Mouse (Mus musculus): ENCODE results near the gene Il33. TPM values are rescaled to one million over a fixed set of nuclear protein-coding genes. Genes with fewer than 3 reads are reported as not detected.

Il33 gene
- polyA plus RNA-seq, 1 experiment, result not detected

DNA sequence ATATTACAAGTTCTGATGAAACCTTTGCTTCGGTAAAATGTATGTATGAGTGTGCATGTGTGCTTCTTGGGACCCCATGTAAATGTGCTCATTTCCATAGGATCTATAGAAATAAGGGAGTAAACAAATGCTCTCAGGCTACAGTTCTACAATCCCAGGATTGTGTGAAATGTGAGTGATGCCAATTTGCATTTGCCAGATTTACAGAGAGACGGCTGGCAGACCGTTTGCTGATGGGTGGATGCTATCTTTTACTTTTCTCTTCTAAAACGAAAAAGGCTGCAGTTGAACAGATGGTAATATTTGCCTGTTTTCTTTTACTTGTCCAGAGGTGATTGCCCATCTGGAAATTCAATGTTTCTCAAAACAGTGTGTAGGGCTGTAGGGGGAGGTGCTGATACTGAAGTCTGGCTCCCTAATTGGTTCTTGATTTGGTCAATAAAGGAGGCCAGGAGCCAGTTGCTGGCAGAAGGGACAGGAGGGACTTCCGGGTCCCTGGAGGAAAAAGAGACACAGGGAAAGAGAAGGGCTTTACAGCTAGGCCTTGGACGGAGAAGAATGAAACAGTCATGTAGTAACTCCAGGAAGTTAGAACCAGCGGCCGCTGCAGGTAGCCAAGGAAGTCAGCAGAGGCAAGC, 54.7 kb downstream of the Il33 start:
- Histone ChIP-seq H3K27me3 (replicated peaks) (peaks cover 7% of the 10 kb centered on the region), H3K36me3 (replicated peaks; ENCODE audit: low read length) (no peaks in the 10 kb centered on the region), H3K9me3 (peaks cover 15% of the 10 kb centered on the region), H3K4me3 (replicated peaks) (no peak overlapping the region), H3K4me1 (no peaks in the 10 kb centered on the region; the same call in 1 of the 2 replicates)
- TF ChIP-seq FLI1 (IDR thresholded peaks at IDR 0.05; ENCODE audit: low read length) (no peak), GATA1 (IDR thresholded peaks at IDR 0.05; ENCODE audit: borderline replicate concordance, low read length) (no peak)

DNA sequence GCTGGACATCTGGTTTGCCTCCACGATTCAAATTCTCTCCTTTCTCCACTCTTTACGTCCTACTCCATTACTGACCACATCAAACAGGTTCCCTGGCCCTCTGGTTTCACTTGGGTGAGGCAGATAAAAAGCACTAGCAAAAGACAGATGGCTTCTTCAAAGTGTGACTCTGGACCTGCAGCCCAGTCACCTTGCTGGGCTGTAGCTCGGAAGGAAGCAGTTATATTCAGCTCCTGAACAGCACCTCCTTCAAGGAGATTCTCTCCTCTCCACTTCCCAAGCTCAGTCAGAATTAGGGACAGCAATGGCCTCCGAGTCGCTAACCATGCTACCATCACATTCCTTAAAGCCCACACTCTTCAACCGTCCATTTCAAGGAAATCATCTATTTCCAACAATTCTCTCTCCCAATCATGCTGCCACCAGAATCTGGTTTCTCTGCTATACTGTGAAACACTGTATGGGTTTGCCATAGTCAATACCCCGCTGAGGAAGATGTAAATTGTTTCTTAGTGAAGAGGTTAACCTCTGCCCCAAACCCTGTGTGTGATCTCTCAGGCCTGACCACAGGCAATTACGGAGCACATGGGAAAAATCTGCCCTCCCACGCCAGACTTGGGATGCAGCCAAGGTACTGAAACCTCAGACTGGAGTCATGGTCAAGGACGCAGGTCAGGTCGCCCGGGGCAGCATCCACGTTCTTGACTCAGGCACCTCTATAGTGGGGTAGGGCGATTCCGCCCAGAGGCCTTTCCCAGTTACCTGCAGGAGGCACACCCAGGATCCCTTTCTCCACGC, 59.5 kb downstream of the Il33 start:
- H3K27me3 ChIP-seq (replicated peaks), result peaks cover 6% of the 10 kb centered on the region
- H3K9me3 ChIP-seq, result 0 out of 2 replicates have a peak, but pooled peaks cover 5% of the 10 kb centered on the region
- no peak overlapping the region for H3K4me3 ChIP-seq (replicated peaks)
- no peaks in the 10 kb centered on the region; the same call in 1 of the 2 replicates for H3K4me1 ChIP-seq
- no peaks in the 10 kb centered on the region for H3K36me3 ChIP-seq (replicated peaks; ENCODE audit: low read length)
- TF ChIP-seq FLI1 (IDR thresholded peaks at IDR 0.05; ENCODE audit: low read length) (no peak), GATA1 (IDR thresholded peaks at IDR 0.05; ENCODE audit: borderline replicate concordance, low read length) (no peak)

DNA sequence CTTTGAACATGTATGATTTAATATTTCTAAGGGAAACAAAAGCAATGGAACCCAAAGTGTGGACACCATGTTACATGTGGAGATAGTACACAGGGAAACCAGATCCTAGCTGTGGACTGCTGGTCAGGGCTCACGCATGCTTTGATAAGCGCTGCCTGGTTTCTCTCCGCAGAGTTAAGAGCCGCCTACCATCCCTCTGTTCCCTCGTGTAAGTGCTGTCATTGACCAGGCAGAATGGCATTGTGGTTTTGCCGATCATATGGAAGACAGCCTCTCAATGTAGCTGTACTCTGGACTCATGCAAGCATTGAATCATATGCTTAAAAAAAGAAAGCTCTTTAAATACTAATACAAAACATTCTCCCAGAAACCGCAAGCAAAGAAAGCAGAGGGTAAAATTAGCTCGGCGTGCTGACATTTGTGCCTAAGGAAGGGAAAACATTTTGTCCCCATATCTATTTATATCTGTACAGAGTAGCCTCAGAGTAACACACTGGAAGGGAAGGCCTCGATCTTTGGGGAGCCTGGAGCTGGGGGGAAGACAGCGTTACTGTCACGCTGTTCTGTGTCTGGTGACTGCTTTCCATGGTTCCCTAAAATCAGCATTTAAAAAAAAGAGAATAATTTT, 61.7 kb downstream of the Il33 start:
- Histone ChIP-seq H3K36me3 (replicated peaks; ENCODE audit: low read length) (no peaks in the 10 kb centered on the region), H3K4me1 (no peaks in the 10 kb centered on the region; the same call in 1 of the 2 replicates), H3K4me3 (replicated peaks) (no peak overlapping the region), H3K27me3 (replicated peaks) (peaks cover 6% of the 10 kb centered on the region), H3K9me3 (0 out of 2 replicates have a peak, but pooled peaks cover 5% of the 10 kb centered on the region)
- TF ChIP-seq GATA1 (IDR thresholded peaks at IDR 0.05; ENCODE audit: borderline replicate concordance, low read length), result no peak
- no peak for TF ChIP-seq FLI1 (IDR thresholded peaks at IDR 0.05; ENCODE audit: low read length)

DNA sequence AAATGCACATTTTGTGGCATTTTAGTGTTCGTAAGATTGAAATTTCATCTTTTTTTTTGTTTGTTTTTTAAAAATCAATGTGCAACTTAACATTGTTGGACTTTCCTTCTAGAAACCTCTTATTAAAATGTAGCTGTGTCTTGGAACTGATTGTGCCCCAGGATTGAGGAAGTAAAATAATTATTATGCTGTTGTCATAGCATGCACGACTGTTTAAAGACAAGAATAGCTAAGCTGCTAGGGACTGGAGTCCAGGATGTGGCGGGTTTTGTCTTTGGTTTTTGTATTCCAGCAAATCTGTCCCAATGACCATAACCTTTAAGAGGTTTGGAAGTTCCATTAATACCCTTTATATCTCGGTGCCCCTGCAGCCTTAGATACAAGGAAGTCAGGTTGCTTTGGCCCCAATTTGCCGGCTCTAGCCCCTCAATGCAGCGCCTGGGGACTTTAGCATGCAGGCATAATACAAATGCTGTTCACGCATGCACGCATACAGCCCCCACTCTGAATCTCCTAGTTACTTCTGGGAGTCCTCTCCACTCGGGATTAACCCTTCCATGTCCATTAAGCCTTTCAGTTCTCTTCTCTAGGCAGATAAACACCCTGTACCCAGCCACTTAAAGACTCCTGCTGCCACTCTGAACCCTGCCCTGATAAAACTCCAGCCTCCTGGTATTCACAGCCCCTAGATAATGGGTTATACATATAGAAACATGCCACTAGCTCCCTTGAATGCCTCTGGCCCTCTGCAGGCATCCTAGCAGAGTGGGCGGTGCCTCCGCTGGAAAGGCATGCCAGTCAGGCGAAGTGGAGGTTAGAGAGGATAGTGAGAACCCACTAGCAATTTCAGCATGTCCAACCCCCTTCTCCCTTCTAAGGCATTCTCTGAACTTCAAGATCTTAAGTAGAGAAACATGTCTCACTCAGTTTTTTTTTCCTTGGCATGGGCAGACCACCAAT, 75.8 kb downstream of the Il33 start:
- Histone ChIP-seq H3K9me3 (no peaks in the 10 kb centered on the region), H3K4me1 (no peaks in the 10 kb centered on the region), H3K4me3 (replicated peaks) (no peak overlapping the region), H3K27me3 (replicated peaks) (peaks cover 5% of the 10 kb centered on the region), H3K36me3 (replicated peaks; ENCODE audit: low read length) (no peaks in the 10 kb centered on the region)
- no peak for TF ChIP-seq GATA1 (IDR thresholded peaks at IDR 0.05; ENCODE audit: borderline replicate concordance, low read length)
- no peak for TF ChIP-seq FLI1 (IDR thresholded peaks at IDR 0.05; ENCODE audit: low read length)

DNA sequence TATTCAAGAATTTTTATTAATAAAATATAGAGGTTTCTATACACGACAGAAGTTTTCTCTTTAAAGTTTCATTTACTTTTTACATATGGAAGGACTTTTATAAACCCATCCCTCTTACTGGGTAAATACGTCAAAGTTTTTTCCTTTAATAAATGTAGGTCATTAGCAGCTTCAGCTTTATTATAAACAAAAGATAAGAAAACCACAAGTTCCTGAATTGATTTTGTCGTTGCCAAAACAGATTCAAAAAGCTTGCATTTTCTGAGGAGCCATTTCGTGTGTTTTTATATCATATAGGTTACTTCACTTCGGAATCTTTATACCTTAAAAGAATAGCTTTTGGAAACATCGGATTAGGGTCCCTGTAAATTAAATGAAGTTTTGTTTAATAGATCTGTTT, 76.6 kb downstream of the Il33 start:
- TF ChIP-seq FLI1 (IDR thresholded peaks at IDR 0.05; ENCODE audit: low read length), result no peak
- H3K4me1 ChIP-seq, result no peaks in the 10 kb centered on the region

DNA sequence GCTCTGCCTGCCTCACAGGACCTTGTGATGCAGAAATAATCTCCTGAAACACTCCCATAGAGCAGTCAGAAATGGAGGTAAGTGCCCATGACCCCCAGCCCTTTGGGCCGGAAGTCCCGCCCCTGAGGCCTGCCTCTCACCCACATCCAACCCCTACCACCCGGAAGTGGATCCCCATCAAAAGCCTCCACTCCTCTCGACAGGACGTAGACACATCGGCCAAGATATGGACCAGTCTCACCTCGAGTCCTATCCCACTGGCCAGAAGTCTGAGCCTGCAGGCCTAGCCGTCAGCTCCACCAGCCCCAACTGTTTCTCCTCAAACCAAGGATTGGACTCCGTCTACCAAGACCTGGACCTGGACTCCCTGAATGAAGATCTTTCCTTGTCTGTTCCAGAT, 78.7 kb downstream of the Il33 start, which contains the start of gene Trpd52l3:
Gene Trpd52l3, plus strand, starts transcription at position 170 of the 400 bp plus-strand sequence.
- Histone ChIP-seq H3K36me3 (replicated peaks; ENCODE audit: low read length) (no peaks in the 10 kb centered on the region), H3K4me1 (no peaks in the 10 kb centered on the region), H3K9me3 (no peaks in the 10 kb centered on the region), H3K27me3 (replicated peaks) (peaks cover 7% of the 10 kb centered on the region), H3K4me3 (replicated peaks) (no peak within 1 kb of the TSS)
- TF ChIP-seq FLI1 (IDR thresholded peaks at IDR 0.05; ENCODE audit: low read length), result no peak
- TF ChIP-seq GATA1 (IDR thresholded peaks at IDR 0.05; ENCODE audit: borderline replicate concordance, low read length), result no peak

More for the DNA sequence above, 76.6 kb downstream of the Il33 start:
- Histone ChIP-seq H3K36me3 (replicated peaks; ENCODE audit: low read length) (no peaks in the 10 kb centered on the region), H3K27me3 (replicated peaks) (peaks cover 7% of the 10 kb centered on the region), H3K9me3 (no peaks in the 10 kb centered on the region), H3K4me3 (replicated peaks) (no peak overlapping the region)

DNA sequence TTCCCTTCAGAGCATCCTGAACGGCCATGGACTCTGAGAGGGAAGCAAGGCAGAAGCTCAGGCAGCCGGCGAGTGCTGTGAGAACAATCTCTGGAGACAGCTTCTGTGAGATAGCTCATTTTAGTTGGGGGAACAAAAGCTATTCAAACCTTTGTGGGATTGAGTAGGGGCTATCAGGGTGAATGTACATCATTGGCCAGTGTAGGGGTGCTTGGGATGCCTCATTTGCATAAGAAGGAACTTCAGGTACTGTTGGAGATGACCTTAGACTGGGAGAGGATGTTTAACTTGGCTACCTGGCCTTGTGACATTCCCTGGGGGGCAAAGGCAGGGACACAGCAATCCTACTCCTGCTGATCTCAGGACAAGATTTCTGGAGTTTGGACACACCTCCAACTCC, 81.5 kb downstream of the Il33 start:
- Histone ChIP-seq H3K4me3 (replicated peaks) (no peak overlapping the region), H3K27me3 (replicated peaks) (peaks cover 4% of the 10 kb centered on the region), H3K36me3 (replicated peaks; ENCODE audit: low read length) (no peaks in the 10 kb centered on the region), H3K4me1 (no peaks in the 10 kb centered on the region), H3K9me3 (no peaks in the 10 kb centered on the region)
- TF ChIP-seq GATA1 (IDR thresholded peaks at IDR 0.05; ENCODE audit: borderline replicate concordance, low read length) (no peak), FLI1 (IDR thresholded peaks at IDR 0.05; ENCODE audit: low read length) (no peak)

Other genes with a start within 250 kb of the Il33 start
- not detected in 2 replicates for gene Mlana, start 227.3 kb upstream of the Il33 start, polyA plus RNA-seq (2012; ENCODE audit: insufficient read depth, low replicate concordance)
- gene 9930021J03Rik, start 119.1 kb upstream of the Il33 start, polyA plus RNA-seq (2012; ENCODE audit: insufficient read depth, low replicate concordance), result 0.62 and 0.70 TPM in 2 replicates
- 0.60 TPM in 1 of 2 replicates, not detected in the other for gene Ranbp6, start 112.1 kb upstream of the Il33 start, polyA plus RNA-seq (2012; ENCODE audit: insufficient read depth, low replicate concordance)
- not detected in 2 replicates for gene Trpd52l3, start 78.7 kb downstream of the Il33 start, polyA plus RNA-seq (2012; ENCODE audit: insufficient read depth, low replicate concordance)
- gene Uhrf2, start 105.4 kb downstream of the Il33 start, polyA plus RNA-seq (2012; ENCODE audit: insufficient read depth, low replicate concordance), result 2.0 and 2.6 TPM in 2 replicates